Mouse (Mus musculus) myocyte (in vitro differentiated cells): Measurements from ENCODE around the gene Zfp248.

Experiments used
- CEBPB ChIP-seq: IDR thresholded peaks from 2 replicates; pipeline ENCODE4 v1.6.1; 2011; ENCODE audit warnings: mild to moderate bottlenecking, moderate library complexity; ENCODE audit not compliant: poor library complexity, insufficient read depth, severe bottlenecking
- E2F4 ChIP-seq: IDR thresholded peaks from one replicate; pipeline ENCODE4 v1.6.1; 2011; ENCODE audit warnings: mild to moderate bottlenecking, control low read depth, moderate library complexity; ENCODE audit not compliant: insufficient read depth
- MAX ChIP-seq: IDR thresholded peaks from one replicate; pipeline ENCODE4 v1.6.1; 2011; ENCODE audit warnings: low read depth, mild to moderate bottlenecking, control low read depth
- MYOD1 ChIP-seq, 3 experiments: IDR thresholded peaks; one replicate each; pipeline ENCODE4 v1.6.1; 2011; ENCODE audit warnings: control low read depth in 2 of 3, low read depth in 2 of 3, mild to moderate bottlenecking in 2 of 3, moderate library complexity in 1 of 3; ENCODE audit not compliant: insufficient read length in 2 of 3, control insufficient read depth in 1 of 3
- MYOG ChIP-seq, 3 experiments: IDR thresholded peaks; one replicate each; pipeline ENCODE4 v1.6.1; 2011; ENCODE audit warnings: control low read depth in 2 of 3, low read depth in 2 of 3, mild to moderate bottlenecking in 2 of 3; ENCODE audit not compliant: insufficient read length in 2 of 3, control insufficient read depth in 1 of 3, insufficient read depth in 1 of 3
- POLR2A ChIP-seq: IDR thresholded peaks from one replicate; pipeline ENCODE4 v1.6.1; 2011; ENCODE audit warnings: low read depth, mild to moderate bottlenecking, control low read depth, moderate library complexity; ENCODE audit not compliant: insufficient read length
- POLR2AphosphoS2 ChIP-seq: IDR thresholded peaks from one replicate; pipeline ENCODE4 v1.6.1; 2011; ENCODE audit warnings: low read depth, control low read depth; ENCODE audit not compliant: insufficient read length
- REST ChIP-seq: IDR thresholded peaks from one replicate; pipeline ENCODE4 v1.6.1; 2011; ENCODE audit warnings: mild to moderate bottlenecking, control low read depth, moderate library complexity; ENCODE audit not compliant: insufficient read depth, insufficient read length
- SRF ChIP-seq: IDR thresholded peaks from one replicate; pipeline ENCODE4 v1.6.1; 2011; ENCODE audit warnings: low read depth; ENCODE audit not compliant: control insufficient read depth, insufficient read length
- TCF12 ChIP-seq: IDR thresholded peaks from one replicate; pipeline ENCODE4 v1.6.1; 2011; ENCODE audit warnings: mild to moderate bottlenecking, control low read depth; ENCODE audit not compliant: poor library complexity, insufficient read depth, severe bottlenecking
- TCF3 ChIP-seq: IDR thresholded peaks from one replicate; pipeline ENCODE4 v1.6.1; 2011; ENCODE audit warnings: low read depth, control low read depth; ENCODE audit not compliant: insufficient read length
- USF1 ChIP-seq: IDR thresholded peaks from one replicate; pipeline ENCODE4 v1.6.1; 2011; ENCODE audit warnings: low read depth, mild to moderate bottlenecking, control low read depth, moderate library complexity

DNA sequence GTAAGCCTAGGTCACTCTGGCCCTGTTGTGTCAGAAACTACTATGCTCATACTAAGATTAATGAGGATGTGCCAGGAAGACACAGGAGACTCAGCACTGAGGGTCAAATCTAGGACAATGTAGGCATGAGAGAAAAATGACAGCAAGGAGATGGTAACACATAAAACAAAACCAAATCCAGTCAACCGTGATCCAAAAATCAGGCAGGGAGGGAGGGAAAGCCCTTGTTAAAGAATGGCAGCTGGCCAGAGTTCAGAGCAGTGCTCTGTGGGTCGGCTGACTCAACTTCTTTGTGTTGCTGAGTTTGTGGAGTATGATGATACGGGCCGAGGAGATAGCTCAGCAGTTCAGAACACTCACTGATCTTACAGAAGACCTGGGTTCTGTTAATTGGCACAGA, 48.9 kb downstream of the Zfp248 start:
- TF ChIP-seq USF1 = no peak
- no peak for TF ChIP-seq MYOG (IDR thresholded peaks at IDR 0.05; ENCODE audit: control insufficient read depth in 1 of 3, insufficient read depth in 1 of 3, insufficient read length in 2 of 3, low read depth in 2 of 3)
- TF ChIP-seq POLR2A = no peak
- no peak for TF ChIP-seq MAX
- no peak for TF ChIP-seq TCF12
- TF ChIP-seq POLR2AphosphoS2 = no peak
- no peak for TF ChIP-seq TCF3
- no peak for TF ChIP-seq CEBPB
- no peak for TF ChIP-seq E2F4
- TF ChIP-seq SRF = no peak
- no peak for TF ChIP-seq MYOD1 (IDR thresholded peaks at IDR 0.05; ENCODE audit: control insufficient read depth in 1 of 3, insufficient read length in 2 of 3, low read depth in 2 of 3)
- TF ChIP-seq REST = no peak
